Mouse (Mus musculus): ENCODE measurements around the gene Lbhd2.

DNA sequence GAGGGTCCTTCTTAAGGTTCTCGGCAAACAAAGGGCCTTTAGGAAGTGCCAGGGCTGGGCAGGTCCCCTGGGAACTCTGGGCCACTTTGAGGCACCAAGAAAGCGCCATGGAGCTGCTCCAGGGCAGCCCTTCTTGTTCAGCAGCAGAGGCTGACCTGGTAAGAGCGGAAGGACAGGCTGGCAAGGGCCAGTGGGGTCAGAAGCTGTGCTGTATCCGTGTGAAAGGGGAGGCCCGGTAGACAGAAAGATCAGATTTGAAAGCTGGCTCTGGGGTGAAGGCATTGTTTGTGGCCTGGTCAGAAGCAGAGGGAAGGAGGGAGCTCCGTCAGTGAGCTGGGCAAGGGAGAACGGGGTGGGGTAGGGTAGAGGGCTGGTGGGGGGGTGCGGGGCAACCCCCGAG lies 40.7 kb downstream of the Lbhd2 start:
- TF ChIP-seq MAX (IDR thresholded peaks at IDR 0.05) (no peak), CTCF (IDR thresholded peaks at IDR 0.05; ENCODE audit: control insufficient read depth, insufficient read depth, insufficient read length) (no peak), MYOD1 (IDR thresholded peaks at IDR 0.05; ENCODE audit: control insufficient read depth, insufficient read length, low read depth) (no peak)

All from C2C12 (cell line).